Mouse (Mus musculus): ENCODE measurements around the gene Ipo11. TPM values are rescaled to one million over a fixed set of nuclear protein-coding genes. Genes with fewer than 3 reads are reported as not detected.

Gene Ipo11
- polyA plus RNA-seq, 1 experiment from 2014 or later: 49.3 TPM

DNA sequence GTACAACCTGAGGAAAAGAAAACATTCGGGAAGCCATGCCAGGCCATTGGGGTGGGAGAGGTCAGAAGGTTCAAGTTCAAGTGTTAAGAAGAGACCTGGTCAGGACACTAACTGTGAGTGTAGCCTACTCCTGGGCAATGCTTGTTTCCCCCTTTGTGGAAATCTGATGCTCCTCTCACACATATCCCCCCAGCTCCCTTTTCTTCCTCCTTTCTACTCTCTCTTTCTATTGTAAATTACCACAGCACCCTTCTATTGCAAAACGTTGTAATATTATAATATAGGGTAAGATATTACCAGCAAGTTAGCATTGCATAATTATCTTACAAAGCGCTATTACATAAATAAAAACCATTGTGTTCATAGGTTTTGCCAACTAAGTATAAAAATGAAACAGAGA lies 182.5 kb downstream of the Ipo11 start:
- H3K36me3 ChIP-seq (ENCODE audit: control insufficient read depth, insufficient read depth, low read length): no peaks in the 10 kb centered on the region
- WGBS: 85% methylated on average over 3 of the region's 3 CpGs
- H3K9ac ChIP-seq (replicated peaks; ENCODE audit: low read depth, low read length): no peak overlapping the region
- H3K4me2 ChIP-seq (replicated peaks; ENCODE audit: low read depth, low read length): no peak overlapping the region
- no peaks in the 10 kb centered on the region for H3K4me1 ChIP-seq (ENCODE audit: control insufficient read depth, insufficient read depth, low read length)
- no peak overlapping the region for H3K4me3 ChIP-seq (ENCODE audit: low read depth, low read length)
- no peak overlapping the region for H3K27ac ChIP-seq (ENCODE audit: low read length)
- H3K9me3 ChIP-seq (ENCODE audit: control insufficient read depth, low read depth, low read length): no peaks in the 10 kb centered on the region
- no peak for ATAC-seq (ENCODE audit: insufficient number of reproducible peaks, insufficient read depth, low FRiP score, low read depth)
- H3K27me3 ChIP-seq (ENCODE audit: control insufficient read depth, insufficient read depth, low read length): no peaks in the 10 kb centered on the region

DNA sequence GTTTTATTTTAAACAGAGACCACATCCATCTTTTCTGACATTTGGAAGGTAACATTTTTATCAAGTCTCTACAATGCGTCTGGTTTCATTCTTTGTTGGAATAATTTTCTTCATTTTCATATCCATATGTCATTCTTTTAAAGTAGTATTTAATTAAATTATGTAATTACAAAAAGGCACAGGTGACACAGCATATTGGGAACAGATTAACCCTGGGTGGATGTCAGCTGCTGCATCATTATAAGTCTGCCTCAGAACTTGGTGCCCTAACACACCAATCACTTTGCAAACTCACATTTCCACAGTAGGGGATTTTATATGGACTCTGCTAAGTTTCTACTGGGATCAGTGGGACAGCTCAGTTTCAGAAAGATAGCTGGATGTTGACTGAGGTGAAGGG lies 184.8 kb downstream of the Ipo11 start:
- H3K4me2 ChIP-seq (replicated peaks; ENCODE audit: low read depth, low read length): no peak overlapping the region
- H3K27ac ChIP-seq (ENCODE audit: low read length): no peak overlapping the region
- no peak overlapping the region for H3K4me3 ChIP-seq (ENCODE audit: low read depth, low read length)
- no peaks in the 10 kb centered on the region for H3K36me3 ChIP-seq (ENCODE audit: control insufficient read depth, insufficient read depth, low read length)
- H3K4me1 ChIP-seq (ENCODE audit: control insufficient read depth, insufficient read depth, low read length): no peaks in the 10 kb centered on the region
- H3K27me3 ChIP-seq (ENCODE audit: control insufficient read depth, insufficient read depth, low read length): no peaks in the 10 kb centered on the region
- WGBS: 71% methylated on average over 1 of the region's 1 CpGs
- no peak overlapping the region for H3K9ac ChIP-seq (replicated peaks; ENCODE audit: low read depth, low read length)
- H3K9me3 ChIP-seq (ENCODE audit: control insufficient read depth, low read depth, low read length): no peaks in the 10 kb centered on the region
- ATAC-seq (ENCODE audit: insufficient number of reproducible peaks, insufficient read depth, low FRiP score, low read depth): no peak

DNA sequence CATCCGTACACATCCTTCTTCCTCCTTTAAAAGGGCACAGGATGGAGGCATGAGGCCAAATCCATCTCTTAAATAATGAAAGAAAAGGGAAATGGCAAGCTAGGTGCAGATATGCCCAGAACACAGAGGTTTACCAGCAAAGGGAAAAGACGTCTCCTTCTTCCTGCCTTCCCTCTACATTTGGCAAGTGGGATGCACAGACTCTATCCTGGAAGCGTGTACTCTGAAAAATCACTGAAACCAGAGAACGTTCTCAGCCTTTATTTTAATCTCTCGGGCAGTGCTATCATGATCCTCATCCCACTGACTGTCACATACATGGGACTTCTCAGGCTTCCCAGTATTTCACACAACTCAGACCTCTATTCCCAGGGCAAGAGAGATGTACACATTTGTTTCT lies 189.9 kb downstream of the Ipo11 start:
- ATAC-seq (ENCODE audit: insufficient number of reproducible peaks, insufficient read depth, low FRiP score, low read depth): no peak
- no peak overlapping the region for H3K9ac ChIP-seq (replicated peaks; ENCODE audit: low read depth, low read length)

DNA sequence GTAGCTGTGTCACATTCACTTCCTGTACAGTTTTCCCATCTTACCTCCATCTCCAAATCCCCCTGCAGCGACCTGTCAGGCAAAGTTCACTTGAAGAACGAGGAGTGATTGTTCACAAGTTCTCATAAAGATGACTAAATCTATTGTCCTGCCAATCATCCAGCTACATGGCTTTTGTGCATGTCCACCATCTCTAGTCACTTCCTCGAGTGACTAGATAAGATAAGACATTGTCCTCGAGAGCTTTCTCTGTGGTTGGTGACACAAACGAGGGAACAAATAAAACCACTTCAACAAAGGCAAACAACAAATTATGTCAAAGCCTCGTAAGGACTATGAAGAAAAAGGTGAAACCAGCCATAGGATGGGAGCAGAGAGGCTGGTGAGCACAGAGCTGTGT lies 191.6 kb downstream of the Ipo11 start:
- Histone ChIP-seq H3K4me2 (replicated peaks; ENCODE audit: low read depth, low read length) (no peak overlapping the region), H3K4me3 (ENCODE audit: low read depth, low read length) (no peak overlapping the region), H3K27ac (ENCODE audit: low read length) (no peak overlapping the region), H3K36me3 (ENCODE audit: control insufficient read depth, insufficient read depth, low read length) (no peaks in the 10 kb centered on the region), H3K9ac (replicated peaks; ENCODE audit: low read depth, low read length) (no peak overlapping the region), H3K27me3 (ENCODE audit: control insufficient read depth, insufficient read depth, low read length) (no peaks in the 10 kb centered on the region), H3K9me3 (ENCODE audit: control insufficient read depth, low read depth, low read length) (no peaks in the 10 kb centered on the region), H3K4me1 (ENCODE audit: control insufficient read depth, insufficient read depth, low read length) (no peaks in the 10 kb centered on the region)
- WGBS: 57% methylated on average over 6 of the region's 6 CpGs
- ATAC-seq (ENCODE audit: insufficient number of reproducible peaks, insufficient read depth, low FRiP score, low read depth): no peak

More for the DNA sequence above, 189.9 kb downstream of the Ipo11 start:
- WGBS: 47% methylated on average over 5 of the region's 5 CpGs
- Histone ChIP-seq H3K36me3 (ENCODE audit: control insufficient read depth, insufficient read depth, low read length) (no peaks in the 10 kb centered on the region), H3K4me1 (ENCODE audit: control insufficient read depth, insufficient read depth, low read length) (no peaks in the 10 kb centered on the region), H3K4me2 (replicated peaks; ENCODE audit: low read depth, low read length) (no peak overlapping the region), H3K9me3 (ENCODE audit: control insufficient read depth, low read depth, low read length) (no peaks in the 10 kb centered on the region), H3K4me3 (ENCODE audit: low read depth, low read length) (no peak overlapping the region), H3K27ac (ENCODE audit: low read length) (no peak overlapping the region), H3K27me3 (ENCODE audit: control insufficient read depth, insufficient read depth, low read length) (no peaks in the 10 kb centered on the region)

Other genes with a start within 250 kb of the Ipo11 start
- 52.3 and 55.9 TPM in 2 replicates for gene Dimt1, start 10.2 kb upstream of the Ipo11 start, polyA plus RNA-seq (2014; fragmentation: Nextera tagmentation; extraction: Ambion mirVana)
- 17.0 and 18.8 TPM in 2 replicates for gene Kif2a, start 85.2 kb upstream of the Ipo11 start, polyA plus RNA-seq (2014; fragmentation: Nextera tagmentation; extraction: Ambion mirVana)